Mouse (Mus musculus) embryonic facial prominence, embryonic 13.5 days (tissue): ENCODE measurements around the gene Gm34653. TPM values are rescaled to one million over a fixed set of nuclear protein-coding genes. Genes with fewer than 3 reads are reported as not detected.

Source experiments
- polyA plus RNA-seq: library from polyadenylated mRNA; unstranded; fragments of >200 nt; fragmentation: Nextera tagmentation; extraction: Ambion mirVana; gene quantifications from 2 replicates; pipeline ENCODE4 v1.2.1, GENCODE M21; 2015

Gene Gm34653
- polyA plus RNA-seq, 1 experiment from 2014 or later = 0.15 TPM

Other genes starting within 250 kb of the Gm34653 start
- 92.3 and 97.1 TPM in 2 replicates for gene Gapvd1, start 77.8 kb upstream of the Gm34653 start, polyA plus RNA-seq
- 753 and 870 TPM in 2 replicates for gene Hspa5, start 61.0 kb upstream of the Gm34653 start, polyA plus RNA-seq
- 32.2 and 35.8 TPM in 2 replicates for gene Rabepk, start 33.1 kb upstream of the Gm34653 start, polyA plus RNA-seq
- 94.5 and 97.7 TPM in 2 replicates for gene Fbxw2, start 6.7 kb upstream of the Gm34653 start, polyA plus RNA-seq
- 0.15 TPM in 2 replicates for gene Cutal, start 41.4 kb downstream of the Gm34653 start, polyA plus RNA-seq
- gene Psmd5, start 42.0 kb downstream of the Gm34653 start, polyA plus RNA-seq = 96.4 and 101 TPM in 2 replicates
- 3.5 and 5.2 TPM in 2 replicates for gene Phf19, start 81.0 kb downstream of the Gm34653 start, polyA plus RNA-seq
- 2.4 and 4.3 TPM in 2 replicates for gene Traf1, start 128.8 kb downstream of the Gm34653 start, polyA plus RNA-seq
- 0.52 TPM in 1 of 2 replicates, not detected in the other for gene Hc, start 228.4 kb downstream of the Gm34653 start, polyA plus RNA-seq